ENCODE assay signal across 23 mouse cellular contexts in the genomic region with DNA sequence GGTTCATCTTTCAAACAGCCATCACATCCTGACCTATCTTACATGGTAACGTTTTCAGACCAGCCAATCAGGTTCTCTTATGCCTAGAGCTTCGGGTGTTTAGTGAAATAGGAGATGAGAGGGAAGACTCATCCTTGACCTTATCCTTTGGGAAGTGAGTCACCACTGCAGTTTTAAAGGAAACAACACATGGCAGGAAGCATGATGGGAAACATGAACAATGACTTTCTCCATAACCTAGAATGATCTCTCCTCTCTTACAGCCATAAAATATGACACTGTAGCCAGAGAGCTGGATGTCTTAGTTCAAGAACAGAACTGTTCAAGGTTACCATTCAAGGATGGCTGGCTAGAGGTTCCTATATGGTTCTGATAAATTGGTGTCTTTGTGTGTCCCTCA. TPM values are rescaled to one million over a fixed set of nuclear protein-coding genes. Genes with fewer than 3 reads are reported as not detected.
DNase-seq lines count a peak whose midpoint lies in the region; ATAC-seq and TF ChIP-seq lines count a peak whose summit lies in the region.
"Had no signal": no experiment of that assay in that cellular context is flagged by ENCODE, and none has a peak within 500 bp of the region (broad histone marks: within the 10 kb centered on the region; RNA-seq: fewer than 3 reads in every experiment).

No protein-coding gene starts in this region.

- 0 out of 2 replicates have a peak overlapping the region, but pooled peaks have one; percentile 57 for H3K27ac ChIP-seq in heart, embryonic 10.5 days
- no peak overlapping the region for H3K27ac ChIP-seq in lung, postnatal 0 days (ENCODE audit: low read length)
- H3K27ac ChIP-seq in olfactory bulb, adult 2 months (ENCODE audit: insufficient read depth, low read depth, low read length): peak overlapping the region; percentile 73
- H3K27ac ChIP-seq: embryonic facial prominence, embryonic 13.5 days; gastrocnemius, adult 2 months; hindbrain, embryonic 12.5 days; intestine, embryonic 15.5 days had no signal

- no peak for TF ChIP-seq EP300 in lung, postnatal 0 days (IDR thresholded peaks at IDR 0.05)

- ATAC-seq in lung, postnatal 0 days: peak; percentile 16; the same call in 1 of the 2 replicates
- ATAC-seq: activated CD4-positive, CD25-positive, alpha-beta regulatory T cell, adult 4 months; CD4-positive, CD25-positive, alpha-beta regulatory T cell, adult 4 months; forebrain, embryonic 14.5 days; intestine, embryonic 15.5 days had no signal

- H3K36me3 ChIP-seq in heart, embryonic 10.5 days: no peaks in the 10 kb centered on the region
- H3K36me3 ChIP-seq in lung, postnatal 0 days (ENCODE audit: insufficient read depth, low read length): no peaks in the 10 kb centered on the region
- H3K36me3 ChIP-seq: embryonic facial prominence, embryonic 13.5 days; G1E; hindbrain, embryonic 12.5 days; intestine, embryonic 15.5 days had no signal

- H3K4me3 ChIP-seq in heart, embryonic 10.5 days: no peak overlapping the region
- no peak overlapping the region for H3K4me3 ChIP-seq in lung, postnatal 0 days (ENCODE audit: low read depth, low read length)
- no peak overlapping the region for H3K4me3 ChIP-seq in olfactory bulb, adult 2 months (ENCODE audit: insufficient read depth, low read depth, low read length)
- H3K4me3 ChIP-seq: embryonic facial prominence, embryonic 13.5 days; gastrocnemius, adult 2 months; hindbrain, embryonic 12.5 days; intestine, embryonic 15.5 days had no signal

- H3K9ac ChIP-seq in lung, postnatal 0 days (replicated peaks; ENCODE audit: low read depth): no peak overlapping the region
- H3K9ac ChIP-seq: embryonic facial prominence, embryonic 13.5 days; hindbrain, embryonic 12.5 days; intestine, embryonic 15.5 days had no signal

- H3K4me1 ChIP-seq in heart, embryonic 10.5 days: peaks cover 26% of the 10 kb centered on the region
- H3K4me1 ChIP-seq in lung, postnatal 0 days (ENCODE audit: insufficient read depth, low read depth, low read length): no peaks in the 10 kb centered on the region
- peaks cover 7% of the 10 kb centered on the region for H3K4me1 ChIP-seq in olfactory bulb, adult 2 months (ENCODE audit: control insufficient read depth, insufficient read depth, low read length)
- H3K4me1 ChIP-seq: embryonic facial prominence, embryonic 13.5 days; hindbrain, embryonic 12.5 days; intestine, embryonic 15.5 days had no signal

- H3K9me3 ChIP-seq in heart, embryonic 10.5 days: no peaks in the 10 kb centered on the region
- no peaks in the 10 kb centered on the region for H3K9me3 ChIP-seq in lung, postnatal 0 days (ENCODE audit: low read length)
- H3K9me3 ChIP-seq: embryonic facial prominence, embryonic 13.5 days; G1E; hindbrain, embryonic 12.5 days; intestine, embryonic 15.5 days had no signal

- TF ChIP-seq POLR2A in olfactory bulb, adult 2 months (IDR thresholded peaks at IDR 0.05; ENCODE audit: insufficient read depth, low read depth, low read length): no peak

- 48% methylated on average over 2 of the region's 2 CpGs for WGBS in heart, embryonic 10.5 days
- WGBS in lung, postnatal 0 days: 41% methylated on average over 2 of the region's 2 CpGs
- 34% methylated on average over 2 of the region's 2 CpGs for WGBS in olfactory bulb, adult 2 months

- H3K27me3 ChIP-seq in heart, embryonic 10.5 days (ENCODE audit: insufficient read depth, poor library complexity, severe bottlenecking): no peaks in the 10 kb centered on the region
- H3K27me3 ChIP-seq in lung, postnatal 0 days (replicated peaks; ENCODE audit: insufficient read depth, low read length): no peaks in the 10 kb centered on the region
- H3K27me3 ChIP-seq: embryonic facial prominence, embryonic 13.5 days; hindbrain, embryonic 12.5 days; intestine, embryonic 15.5 days had no signal

- TF ChIP-seq CTCF in lung, postnatal 0 days (IDR thresholded peaks at IDR 0.05): no peak
- no peak for TF ChIP-seq CTCF in olfactory bulb, adult 2 months (IDR thresholded peaks at IDR 0.05; ENCODE audit: insufficient read depth, low read depth, low read length)

- DNase-seq in heart, embryonic 10.5 days (ENCODE audit: low spot score): no peak
- no peak for DNase-seq in heart, adult 8-10 months (ENCODE audit: low spot score)
- DNase-seq in lung, postnatal 0 days (ENCODE audit: low spot score): no peak
- no peak for DNase-seq in lung, postnatal 36 days
- peak; percentile 68 for DNase-seq in NIH3T3 (ENCODE audit: low read depth)
- no peak for DNase-seq in yolk sac, embryonic 10.5 days (ENCODE audit: low spot score)
- DNase-seq: cerebellum, adult 18-20 months; cerebellum, adult 9-11 months; cerebellum, postnatal 36 days; gastrocnemius, adult 2 months; gastrocnemius, postnatal 25 days; heart, postnatal 4 days; kidney, adult 18-20 months had no signal

- no peak overlapping the region for H3K4me2 ChIP-seq in lung, postnatal 0 days (replicated peaks; ENCODE audit: low read depth, low read length)
- H3K4me2 ChIP-seq: embryonic facial prominence, embryonic 13.5 days; heart, embryonic 11.5 days; hindbrain, embryonic 12.5 days; intestine, embryonic 15.5 days had no signal

RNA-seq across cellular contexts. Expression of gene Dgki, which starts 16.6 kb away (rescaled TPM):
- 0.68 and 0.85 TPM in 2 replicates for polyA plus RNA-seq in heart, embryonic 10.5 days (2016; fragmentation: Nextera tagmentation; extraction: Ambion mirVana)
- total RNA-seq in heart, adult 8-10 months (2022): 1 to 10 TPM in 1 of 4 experiments, under 1 TPM in 3; 0.11 to 1.3 (median 0.27) TPM
- 0.33 and 0.45 TPM in 2 replicates for polyA plus RNA-seq in lung, postnatal 0 days (2015; fragmentation: Nextera tagmentation; extraction: Ambion mirVana)
- polyA plus RNA-seq in olfactory bulb, adult 2 months (2012; ENCODE audit: insufficient read depth, insufficient read length, low replicate concordance, missing spikeins): not detected in 2 replicates
- total RNA-seq: granulocyte monocyte progenitor cell, adult 5-6 weeks had no signal
- polyA plus RNA-seq: G1E had no signal

Comparison
In these comparisons a context has a peak if more than half of its experiments do, and no peak if none do; other contexts are left out.
1. RNA of gene Dgki, which starts 16.6 kb away (polyA plus RNA-seq): not detected in olfactory bulb, adult 2 months; 0.68 to 0.85 TPM in heart, embryonic 10.5 days and 0.33 to 0.45 TPM in lung, postnatal 0 days; every median in the first group is over 10 times any median in the second.